Mouse (Mus musculus) c-Kit-negative CD71-positive TER-119-positive erythroid progenitor cells, embryonic 14.5 days (primary cell): ENCODE results near the gene Gpx4.
A peak's percentile ranks its signal among the peaks of the same experiment; 100 is the strongest.

Experiments used
- DNase-seq: peaks from one replicate; pipeline ENCODE4 v3.0.0-alpha.2; 2013; ENCODE audit warnings: low read depth, low spot score

The Gpx4 gene

DNA sequence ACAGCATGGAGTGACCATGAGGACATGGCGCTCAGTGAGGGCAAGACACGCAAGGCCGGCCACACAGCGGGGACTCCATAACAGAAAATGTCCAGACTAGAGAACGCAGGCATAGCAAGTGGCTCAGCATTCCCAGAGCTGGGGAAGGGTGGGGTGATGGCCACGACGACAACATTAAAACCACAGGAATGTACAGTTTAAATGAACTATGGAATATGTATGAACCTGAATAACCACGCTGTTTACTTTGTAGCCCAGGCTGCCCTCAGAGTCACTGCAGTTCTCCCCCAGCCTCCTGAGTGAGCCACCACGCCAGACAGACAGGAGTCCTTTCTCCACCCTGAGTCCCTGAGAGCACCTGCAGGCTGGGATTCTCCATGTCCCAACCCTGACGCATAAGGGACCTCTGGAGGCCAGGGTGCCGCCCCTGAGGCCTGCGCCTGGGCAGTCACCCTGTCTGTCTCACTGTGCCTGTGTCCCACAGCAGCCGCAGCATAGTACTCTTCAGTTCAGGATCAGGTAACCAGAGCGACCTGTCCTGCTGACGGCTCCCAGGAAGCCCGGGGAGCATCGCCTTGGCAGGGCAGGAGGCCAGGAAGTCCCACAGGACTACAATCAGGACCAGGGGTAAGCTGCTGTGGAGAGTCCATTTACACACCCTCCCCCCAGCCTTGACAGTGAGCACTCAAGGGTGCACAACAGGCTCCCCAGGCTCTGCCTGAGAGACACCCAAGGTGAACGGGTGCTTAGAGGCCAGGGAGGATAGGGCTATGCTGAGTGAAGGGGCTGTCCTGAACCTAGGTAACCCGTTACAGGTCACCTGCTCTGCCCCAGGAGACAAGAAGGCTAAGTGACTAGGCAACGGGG lies 25.9 kb downstream of the Gpx4 start:
- no peak for DNase-seq

DNA sequence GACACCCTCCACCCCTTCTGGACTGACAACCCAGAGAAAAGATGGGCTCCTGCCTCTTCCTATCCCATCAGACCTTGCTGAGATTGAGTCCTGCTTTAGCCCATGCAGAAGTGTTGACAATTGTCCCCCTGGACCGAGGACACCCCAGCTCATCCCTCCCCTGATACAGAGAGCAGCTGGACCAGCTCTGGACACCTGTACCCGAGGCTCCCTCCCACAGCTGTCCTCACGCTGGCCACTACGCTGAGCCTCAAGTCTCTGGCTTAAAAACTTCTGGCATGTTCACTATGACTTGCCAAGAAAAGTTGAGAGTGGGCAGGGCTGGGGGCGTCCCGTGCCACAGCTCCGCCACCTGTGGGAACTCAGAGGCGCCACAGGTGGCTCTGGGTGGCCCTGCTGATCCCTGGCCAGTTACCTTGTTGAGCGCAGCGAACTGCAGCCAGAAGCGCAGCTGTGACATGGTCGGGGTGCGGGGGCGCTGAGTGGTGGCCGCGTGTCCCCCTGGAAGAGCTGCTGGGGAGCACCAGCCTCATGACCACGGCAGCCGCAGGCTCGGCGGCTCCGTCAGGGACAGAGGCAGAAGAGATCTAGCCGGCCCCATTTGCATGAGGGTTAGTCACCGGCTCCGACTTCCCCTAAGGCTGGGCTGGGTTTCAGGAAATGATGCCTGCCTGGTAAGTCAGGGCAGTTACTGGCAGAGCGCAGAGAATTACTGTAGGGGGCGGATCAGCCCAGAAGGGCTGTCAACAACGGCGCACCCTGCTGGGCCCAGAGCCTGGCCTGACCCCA lies 28.0 kb downstream of the Gpx4 start:
- DNase-seq, result no peak

DNA sequence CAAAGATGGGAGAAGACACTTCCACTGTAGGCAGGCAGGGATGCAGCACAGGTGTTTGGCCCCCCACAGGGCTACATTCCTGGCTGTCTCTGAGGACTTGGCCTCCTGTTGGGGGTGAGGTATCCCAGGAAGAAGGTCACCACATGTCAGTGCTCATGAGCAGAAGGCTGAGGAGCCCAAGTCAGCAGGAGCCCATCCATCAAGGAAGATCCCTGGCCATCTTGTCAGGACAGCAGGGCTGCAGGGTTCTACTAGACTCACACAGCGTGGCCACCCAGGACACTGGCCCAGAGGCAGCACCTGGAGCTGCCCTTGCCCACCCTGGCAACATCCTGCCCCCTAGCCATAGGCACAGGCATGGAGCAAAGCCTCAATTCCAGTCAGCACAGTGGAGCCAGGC lies 29.0 kb downstream of the Gpx4 start:
- DNase-seq, result no peak

DNA sequence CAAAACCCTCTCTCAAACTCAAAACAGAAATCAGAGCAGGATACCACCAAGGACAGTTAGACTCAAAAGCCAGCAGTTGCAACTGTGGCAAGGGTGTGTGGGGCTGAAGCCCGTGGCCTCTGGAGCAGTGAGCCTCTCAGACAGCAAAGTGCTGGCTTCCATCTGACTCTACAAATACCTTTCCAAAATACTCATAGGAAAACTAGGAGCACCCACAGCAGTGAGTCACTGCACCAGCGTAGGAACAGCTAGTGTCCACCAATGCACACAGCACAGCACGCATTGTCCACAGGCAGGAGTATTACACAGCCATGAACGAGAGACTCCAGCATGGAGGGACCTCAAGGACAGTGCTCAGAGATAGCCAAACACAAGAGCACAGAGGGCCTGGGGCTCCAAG lies 29.4 kb downstream of the Gpx4 start:
- DNase-seq, result no peak

DNA sequence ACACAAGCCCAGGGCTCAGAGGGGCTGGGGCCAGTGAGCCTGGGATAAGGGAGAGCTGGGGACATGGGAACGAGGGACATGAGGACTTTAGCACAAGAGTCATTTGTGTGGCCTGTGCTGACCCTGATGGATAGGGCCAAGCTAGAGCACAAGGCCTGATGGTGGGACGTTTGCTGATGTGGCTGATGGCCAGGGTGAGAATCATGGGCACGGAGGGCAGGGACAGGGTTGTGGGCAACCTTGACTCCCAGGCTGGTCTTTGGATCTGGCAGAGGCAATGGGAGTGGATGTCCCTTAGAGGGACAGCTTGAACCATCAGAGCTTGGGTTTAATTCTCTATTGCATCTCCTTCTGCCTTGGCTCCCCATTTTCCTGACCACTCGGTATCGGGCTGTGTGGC lies 30.3 kb downstream of the Gpx4 start:
- no peak for DNase-seq

DNA sequence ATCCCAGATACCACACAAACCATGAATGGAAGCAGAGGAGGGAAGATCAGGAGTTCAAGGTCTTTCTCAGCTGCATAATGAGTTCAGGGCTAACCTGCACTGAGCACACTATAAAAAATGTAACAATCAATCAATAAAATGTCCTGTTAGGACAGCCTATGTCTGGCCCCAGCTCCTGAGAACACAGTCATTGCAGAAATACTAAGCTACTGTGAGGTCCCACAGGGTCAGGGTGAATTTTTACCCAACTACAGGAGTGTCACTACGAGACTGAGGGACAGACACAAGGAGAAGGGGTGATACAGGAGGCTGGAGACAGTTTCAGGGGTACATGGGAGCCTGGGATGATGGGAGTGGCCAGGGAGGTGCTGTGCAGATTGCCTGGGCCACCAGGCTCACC lies 31.4 kb downstream of the Gpx4 start:
- no peak for DNase-seq

DNA sequence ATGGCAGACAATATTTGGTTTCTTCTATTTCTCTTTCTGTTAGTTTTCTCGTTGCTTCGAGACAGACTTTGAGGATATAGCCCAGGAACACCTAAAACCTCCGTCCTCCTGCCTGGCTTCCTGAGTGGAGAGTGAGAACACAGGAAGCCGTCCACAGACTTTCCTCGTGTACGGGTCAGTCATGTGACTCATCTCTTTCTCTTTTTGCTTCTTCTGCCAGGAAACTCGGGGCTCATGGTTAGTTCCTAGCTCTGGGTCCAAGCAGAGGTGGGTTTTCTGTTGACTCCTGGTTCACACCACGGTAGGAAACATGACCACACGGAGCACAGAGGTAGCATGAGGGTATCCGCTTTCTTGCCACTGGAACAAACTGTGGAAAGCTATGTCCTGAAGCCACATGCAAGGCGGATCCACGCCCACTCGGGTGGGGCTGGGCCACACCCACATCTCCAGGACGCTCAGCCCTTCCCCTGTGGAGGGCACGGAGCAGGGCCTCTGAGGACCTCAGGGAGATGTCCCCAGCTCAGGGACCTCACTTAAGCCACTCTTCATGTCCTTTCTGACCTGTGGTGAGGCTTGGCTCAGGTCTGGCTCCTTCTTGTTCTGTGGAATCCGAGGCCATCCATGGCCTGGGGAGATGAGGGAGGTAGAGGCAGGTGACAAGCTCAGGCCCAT lies 33.6 kb downstream of the Gpx4 start:
- DNase-seq, result peak; percentile 83

DNA sequence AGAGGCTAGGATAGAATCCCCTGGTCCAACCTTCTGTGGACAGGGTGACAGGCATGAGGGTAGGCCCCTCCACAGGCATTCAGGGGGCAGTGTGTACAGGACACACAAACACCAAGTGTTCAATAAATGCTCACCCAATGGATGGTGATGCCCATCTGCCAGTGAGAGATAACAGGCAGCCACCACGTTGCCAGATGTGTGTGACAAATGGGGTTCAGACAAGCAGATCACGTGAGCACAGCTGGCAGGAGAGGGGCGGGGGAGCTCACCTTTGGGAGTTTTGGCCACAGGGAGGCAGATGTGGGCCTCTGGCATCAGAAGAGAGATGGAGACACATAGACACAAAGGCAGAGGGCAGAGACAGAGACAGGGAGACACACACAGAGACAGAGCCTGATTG lies 34.1 kb downstream of the Gpx4 start:
- DNase-seq, result peak; percentile 86

DNA sequence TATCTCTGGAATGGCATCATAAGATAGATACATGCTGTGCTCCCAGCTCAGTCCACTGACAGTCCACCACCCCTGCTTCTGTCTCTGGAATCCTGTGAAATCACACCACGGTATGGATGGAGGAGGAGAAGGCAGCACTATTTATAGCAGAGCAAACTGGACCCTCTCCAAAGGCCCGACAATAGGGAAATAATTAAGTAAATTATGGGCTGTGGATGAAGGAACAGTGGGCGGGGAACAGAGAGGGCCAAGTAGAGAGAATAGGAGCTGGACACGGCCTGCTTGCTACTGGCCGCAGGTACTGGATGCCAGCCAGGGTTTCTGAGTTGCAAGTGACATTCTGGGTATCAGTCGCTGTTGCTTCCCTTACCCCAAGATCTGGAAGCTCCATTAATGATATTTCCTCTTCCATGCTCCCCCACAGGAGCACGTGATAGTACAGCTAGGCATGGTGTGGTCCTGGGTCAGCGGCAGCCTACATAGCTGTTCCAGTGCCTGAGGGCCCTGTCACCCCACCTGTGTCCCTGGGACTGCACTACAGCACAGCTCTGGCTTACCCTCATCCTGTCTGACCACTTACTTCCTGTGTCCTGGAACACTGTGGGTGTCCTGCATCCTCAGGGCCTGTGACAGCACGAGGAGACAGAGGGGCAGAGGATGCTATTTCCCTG lies 38.0 kb downstream of the Gpx4 start:
- DNase-seq, result no peak

DNA sequence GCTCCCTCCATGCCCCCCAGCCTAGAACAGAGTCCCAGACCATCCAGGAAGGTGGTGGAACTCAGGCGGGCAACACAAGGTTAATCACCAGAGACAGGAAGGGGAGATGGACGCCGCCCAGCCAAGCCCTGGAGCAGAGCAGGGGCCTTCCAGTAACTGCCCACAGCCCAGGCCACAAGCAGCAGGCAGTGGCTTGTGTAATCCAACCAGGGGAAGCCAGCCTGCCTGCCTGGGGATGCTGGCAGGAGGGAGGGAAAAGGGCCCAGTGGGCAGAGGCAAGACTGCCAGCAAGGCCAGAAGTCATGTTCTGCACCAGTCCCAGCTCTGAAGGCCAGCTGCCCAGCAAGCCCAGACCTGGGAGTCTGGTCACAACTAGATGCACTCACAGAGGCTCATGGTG lies 39.9 kb downstream of the Gpx4 start:
- no peak for DNase-seq

DNA sequence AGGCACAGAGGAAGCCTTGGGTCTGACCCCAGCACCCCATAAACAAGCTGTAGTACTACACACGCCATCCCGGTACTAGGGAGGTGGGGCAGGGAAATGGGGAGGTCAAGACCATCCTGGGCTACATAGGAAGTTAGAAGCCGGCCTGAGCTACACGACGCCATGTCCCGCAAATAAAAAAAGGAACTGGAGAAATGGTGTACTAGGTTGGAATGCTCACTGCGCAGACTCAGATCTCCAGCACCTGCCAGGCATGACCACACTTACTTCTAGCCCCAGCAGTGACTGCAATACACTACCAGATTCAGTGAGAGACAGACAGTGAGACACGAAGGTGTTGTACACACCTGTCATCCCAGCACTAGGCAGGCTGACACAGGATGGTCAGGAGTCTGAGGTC lies 40.5 kb downstream of the Gpx4 start:
- DNase-seq, result no peak

DNA sequence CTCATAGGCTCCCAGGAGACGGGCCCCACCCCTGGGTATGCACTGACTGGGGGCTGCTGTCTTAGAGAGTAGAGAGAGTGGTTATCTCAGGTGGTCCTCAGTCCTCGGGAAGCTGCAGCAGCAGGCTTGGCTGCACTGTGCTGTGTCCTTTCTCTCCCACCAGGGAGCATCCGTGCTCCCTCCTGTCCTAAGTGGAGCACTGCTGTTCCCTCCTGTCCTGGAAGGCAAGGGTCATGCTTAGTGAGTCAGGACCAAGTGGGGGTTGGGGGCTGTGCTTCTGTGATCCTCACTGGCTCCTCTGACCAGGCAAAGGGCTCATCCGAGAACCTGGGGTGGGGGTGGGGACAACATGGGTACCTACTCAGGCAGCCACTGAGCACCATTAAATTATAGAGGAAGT lies 42.2 kb downstream of the Gpx4 start:
- no peak for DNase-seq

DNA sequence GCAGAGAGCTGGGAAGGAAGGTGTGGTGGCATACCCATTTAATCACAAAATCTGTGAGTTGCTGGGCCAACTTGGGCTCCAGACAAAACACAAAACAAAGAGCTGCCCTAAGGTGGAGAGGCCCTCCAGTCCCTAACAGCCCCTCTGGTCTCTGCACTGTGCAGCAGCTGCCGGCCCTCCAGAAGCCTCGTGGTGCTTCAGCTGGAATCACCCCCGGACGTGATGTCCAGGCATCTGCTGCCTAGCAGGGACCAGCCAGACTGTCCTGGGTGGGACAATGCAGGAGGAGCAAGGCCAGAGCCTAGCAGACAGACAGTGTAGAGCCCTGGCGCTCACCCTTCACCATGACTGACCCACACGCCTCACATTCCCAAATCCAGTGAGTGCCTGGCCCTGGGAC lies 44.6 kb downstream of the Gpx4 start:
- DNase-seq, result no peak

DNA sequence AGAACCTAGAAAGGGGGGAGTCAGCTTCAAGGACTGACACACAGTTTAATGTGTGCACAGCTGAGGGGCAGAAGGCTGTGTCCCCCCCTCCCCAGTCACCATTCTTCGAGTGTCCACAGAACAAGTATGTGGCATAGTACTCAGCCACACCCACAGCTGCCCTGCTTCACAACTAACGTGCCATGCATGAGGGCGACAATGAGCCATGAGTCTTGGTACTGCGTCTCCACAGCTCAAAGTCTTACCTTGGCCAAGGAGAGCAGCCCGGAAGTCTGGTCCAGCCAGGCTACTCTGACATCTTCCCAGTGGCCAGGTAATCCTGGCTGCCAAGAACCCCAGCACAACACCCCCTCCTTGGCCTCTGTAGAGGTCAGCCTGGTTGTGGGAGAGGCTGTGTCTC lies 45.7 kb downstream of the Gpx4 start:
- DNase-seq, result no peak

DNA sequence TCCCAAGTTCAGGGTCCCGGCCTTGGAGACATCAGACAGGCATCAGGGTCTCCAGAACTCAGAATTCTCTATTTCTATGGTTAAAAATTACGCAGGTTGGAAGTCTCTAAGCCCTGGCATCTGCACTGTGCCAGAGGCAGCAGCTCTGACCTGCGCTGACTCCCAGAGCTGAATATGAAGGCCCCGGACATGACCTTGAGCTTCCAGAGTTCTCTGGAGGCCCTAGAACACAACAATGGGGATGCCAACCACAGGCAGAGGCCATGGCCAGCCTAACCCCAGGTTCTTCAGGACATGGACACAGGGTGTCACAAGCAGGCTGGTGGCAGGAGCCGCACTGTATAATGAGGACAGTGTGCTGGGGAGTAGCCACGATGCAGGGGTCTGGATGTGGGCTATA lies 47.1 kb downstream of the Gpx4 start:
- no peak for DNase-seq

DNA sequence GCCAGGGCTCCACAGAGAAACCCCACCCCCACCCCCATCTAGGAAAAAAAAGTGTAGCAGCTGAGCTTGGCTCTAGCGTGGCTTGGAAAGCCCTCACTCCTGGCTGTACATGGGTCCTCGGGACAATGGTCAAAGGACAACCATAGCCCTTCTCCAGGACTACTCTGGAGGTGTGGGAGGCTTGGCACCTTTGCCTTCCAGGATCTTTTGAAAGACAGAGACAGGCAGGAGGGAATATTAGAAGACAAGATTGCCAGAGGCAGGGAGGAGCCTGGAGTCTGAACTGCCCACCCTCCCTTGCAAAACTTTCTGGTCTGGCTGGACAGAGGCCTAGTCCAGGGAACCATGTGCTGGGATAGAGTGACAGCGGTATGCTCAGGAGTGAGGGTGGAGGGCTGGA lies 47.7 kb downstream of the Gpx4 start:
- no peak for DNase-seq

DNA sequence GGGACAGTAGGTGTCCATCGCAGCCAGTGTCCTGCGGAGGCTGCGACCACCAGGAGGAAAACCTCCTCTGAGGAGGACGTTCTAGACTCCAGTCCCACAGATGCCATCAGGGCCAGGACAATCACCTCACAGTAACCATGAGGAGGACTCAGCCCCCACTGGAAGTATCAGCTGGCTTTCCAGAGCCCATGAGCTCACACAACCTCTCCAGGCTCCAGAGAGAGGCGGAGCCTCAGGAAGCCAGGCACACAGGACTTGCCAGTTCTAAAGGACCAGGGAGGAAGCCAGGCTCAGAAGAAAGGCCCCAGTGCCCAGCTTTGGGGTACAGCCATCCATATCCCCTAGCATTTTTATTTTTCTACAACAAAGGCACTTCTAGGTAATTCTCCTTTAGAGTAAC lies 48.6 kb downstream of the Gpx4 start:
- no peak for DNase-seq

DNA sequence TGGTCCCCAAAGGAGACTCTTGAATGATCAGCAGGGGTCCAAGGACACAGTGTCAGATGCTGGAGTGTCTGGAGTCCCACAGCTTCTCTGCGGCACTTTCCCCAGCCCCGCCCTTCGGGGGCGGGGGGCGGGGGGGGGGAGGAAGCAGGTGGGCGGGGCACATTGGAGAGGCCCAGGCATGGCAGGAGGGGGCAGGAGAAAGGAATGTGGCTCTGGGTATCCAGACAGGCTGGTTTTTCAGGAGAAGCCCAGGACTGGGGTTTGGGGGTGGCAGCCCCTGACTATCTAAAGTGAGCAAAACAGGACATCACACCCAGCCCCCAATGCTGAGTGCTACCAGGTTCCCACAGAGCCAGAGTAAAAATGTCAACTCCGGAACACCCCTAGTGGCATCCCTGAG lies 50.3 kb downstream of the Gpx4 start:
- no peak for DNase-seq

DNA sequence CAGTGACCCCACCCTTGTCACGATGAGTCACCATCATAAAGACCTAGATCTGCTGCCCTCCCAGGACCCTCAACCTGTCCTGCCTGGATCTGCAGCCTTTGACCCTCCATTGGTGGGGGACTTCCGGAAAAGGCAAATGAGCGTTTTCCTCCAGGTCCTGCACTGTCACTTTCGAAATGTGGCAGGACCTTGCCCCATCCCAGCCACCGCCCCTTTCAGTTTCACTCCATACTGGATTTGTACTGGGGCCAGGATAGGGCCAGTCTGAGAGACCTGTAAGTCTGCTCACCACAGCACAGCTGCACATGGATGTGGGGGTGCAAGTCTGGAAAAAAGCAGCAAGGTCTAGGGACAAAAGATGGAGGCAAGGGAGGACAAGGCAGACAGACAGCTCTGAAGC lies 51.7 kb downstream of the Gpx4 start:
- no peak for DNase-seq

DNA sequence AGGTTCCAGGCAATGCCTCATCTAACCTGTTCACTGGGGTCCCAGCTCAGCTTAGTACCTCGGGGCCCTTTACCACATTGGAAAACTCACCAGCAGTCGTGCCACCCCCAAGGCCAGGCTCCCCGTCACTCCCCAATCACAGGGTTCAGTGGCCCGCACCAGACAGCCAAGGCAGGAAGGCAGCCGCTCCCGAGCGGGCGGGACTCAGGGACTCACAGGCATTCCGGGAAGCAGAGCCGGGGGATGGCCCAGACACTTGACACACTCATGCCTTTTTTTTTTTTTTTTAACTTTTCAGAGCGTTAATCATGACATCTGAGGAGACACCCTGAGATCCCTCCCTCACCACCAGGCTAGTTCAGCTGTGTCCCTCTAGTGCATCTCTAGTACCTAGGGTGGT lies 54.0 kb downstream of the Gpx4 start:
- no peak for DNase-seq

DNA sequence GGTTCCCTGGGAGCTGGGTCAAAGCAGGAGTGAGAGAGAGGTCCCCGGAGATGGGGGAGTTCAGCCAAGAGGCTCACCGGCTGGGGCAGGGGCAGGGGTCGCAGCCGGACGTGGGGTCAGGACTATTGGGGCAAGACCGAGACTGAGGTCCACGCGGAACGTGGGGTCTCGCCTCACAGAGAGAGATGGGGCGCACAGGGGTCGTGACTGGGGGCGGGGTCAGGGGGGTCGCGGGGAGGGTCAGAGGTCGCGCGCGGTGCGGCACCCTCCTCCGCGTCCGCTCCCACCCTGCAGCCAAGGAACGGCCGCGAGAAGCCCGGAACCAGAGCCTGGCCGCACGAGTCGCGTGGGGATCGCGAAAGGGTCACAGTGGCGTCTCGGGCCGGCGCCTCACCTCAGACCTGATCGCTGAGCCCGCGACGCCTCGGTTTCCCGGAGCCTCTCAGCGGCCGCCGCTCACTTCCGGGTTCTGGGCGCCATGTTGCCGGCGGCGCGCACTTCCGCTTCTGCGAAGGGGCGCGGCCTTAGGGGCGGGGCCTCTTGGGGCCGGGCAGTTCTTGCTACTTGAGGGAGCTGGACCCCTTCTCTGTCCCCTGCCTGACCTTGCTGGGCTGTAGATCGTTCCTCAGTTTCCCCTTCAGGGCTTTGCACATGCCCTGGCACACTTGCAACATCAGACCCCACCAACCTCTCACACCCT lies 55.4 kb downstream of the Gpx4 start:
- peak; percentile 77 for DNase-seq
